Mouse (Mus musculus) heart, postnatal 0 days (tissue): Measurements from ENCODE around the gene Rabl3. TPM values are rescaled to one million over a fixed set of nuclear protein-coding genes. Genes with fewer than 3 reads are reported as not detected.

Source experiments
- ATAC-seq: fragments of 200-750 bp; cut with Nextera tagmentation; 2 replicates; pipeline ENCODE4 v1.8.0; 2017; ENCODE audit warnings: low read depth, moderate number of reproducible peaks, moderate library complexity; ENCODE audit not compliant: insufficient read depth
- DNase-seq: peaks from one replicate; pipeline ENCODE4 v3.0.0-alpha.2; 2016; ENCODE audit warnings: low spot score
- H3K27ac ChIP-seq: fragments of 300-500 bp; sonication (generic); 2 replicates; pipeline ENCODE4 v1.5.1; 2014; ENCODE audit warnings: low read depth, mild to moderate bottlenecking
- H3K27me3 ChIP-seq: fragments of 300-500 bp; sonication (generic); 2 replicates; pipeline ENCODE4 v1.6.1; 2014; ENCODE audit warnings: low read length, mixed read lengths; ENCODE audit not compliant: control insufficient read depth, insufficient read depth
- H3K36me3 ChIP-seq: fragments of 300-500 bp; sonication (generic); replicated peaks from 2 replicates; pipeline ENCODE4 v1.6.1; 2014; ENCODE audit warnings: low read length, mixed read lengths; ENCODE audit not compliant: control insufficient read depth, insufficient read depth
- H3K4me1 ChIP-seq: fragments of 300-500 bp; sonication (generic); 2 replicates; pipeline ENCODE4 v1.6.1; 2014; ENCODE audit warnings: antibody characterized with exemption; ENCODE audit not compliant: control insufficient read depth, insufficient read depth
- H3K4me2 ChIP-seq: fragments of 300-500 bp; sonication (generic); 2 replicates; pipeline ENCODE4 v1.6.1; 2014; ENCODE audit warnings: low read depth, mild to moderate bottlenecking, low read length, moderate library complexity
- H3K4me3 ChIP-seq: fragments of 300-500 bp; sonication (generic); 2 replicates; pipeline ENCODE4 v1.5.1; 2014; ENCODE audit warnings: low read depth, low read length
- H3K9ac ChIP-seq: fragments of 300-500 bp; sonication (generic); replicated peaks from 2 replicates; pipeline ENCODE4 v1.6.1; 2014; ENCODE audit warnings: low read depth, low read length, mixed read lengths
- H3K9me3 ChIP-seq: fragments of 300-500 bp; sonication (generic); replicated peaks from 2 replicates; pipeline ENCODE4 v1.6.1; 2016; ENCODE audit warnings: low read length; ENCODE audit not compliant: control insufficient read depth
- CTCF ChIP-seq: IDR thresholded peaks from 2 replicates; pipeline ENCODE4 v1.5.1; 2016; ENCODE audit warnings: antibody characterized with exemption, control low read depth, low read depth
- EP300 ChIP-seq: IDR thresholded peaks from 2 replicates; pipeline ENCODE4 v1.6.1; 2016; ENCODE audit warnings: antibody characterized with exemption, low read depth
- WGBS: fragments of 180-500 bp; shearing (Covaris S2); extraction: QIAGEN DNeasy Blood & Tissue Kit; methylation state at CpG from one replicate; pipeline ENCODE4 v1.1.7; 2014; 5-methylcytosine and 5-hydroxymethylcytosine counted together
- polyA plus RNA-seq: library from polyadenylated mRNA; unstranded; fragments of >200 nt; fragmentation: Nextera tagmentation; extraction: Ambion mirVana; gene quantifications from 2 replicates; pipeline ENCODE4 v1.2.1, GENCODE M21; 2015
- total RNA-seq: library from RNA; depleted of rRNA; stranded (reverse); fragments of >200 nt; gene quantifications from 2 replicates; pipeline ENCODE4 v1.2.3, GENCODE M21; 2014; ENCODE audit warnings: low replicate concordance

The Rabl3 gene
- total and polyA plus RNA-seq, 2 experiments from 2014 or later: 4.9 to 18.5 TPM

GRCm38 (mm10) chr16:37579591-37579990, 39.9 kb downstream of the Rabl3 start:
- 74% methylated on average over 1 of the region's 1 CpGs for WGBS
- no peaks in the 10 kb centered on the region for H3K9me3 ChIP-seq
- H3K4me1 ChIP-seq: 0 out of 2 replicates have a peak, but pooled peaks cover 4% of the 10 kb centered on the region
- H3K36me3 ChIP-seq: no peaks in the 10 kb centered on the region
- no peak overlapping the region for H3K4me2 ChIP-seq
- H3K9ac ChIP-seq: no peak overlapping the region
- no peaks in the 10 kb centered on the region for H3K27me3 ChIP-seq
- no peak overlapping the region for H3K27ac ChIP-seq
- DNase-seq (no peak), ATAC-seq (no peak)
- no peak for TF ChIP-seq EP300
- TF ChIP-seq CTCF: no peak
- H3K4me3 ChIP-seq: no peak overlapping the region

GRCm38 (mm10) chr16:37579994-37580393, 40.3 kb downstream of the Rabl3 start, which contains the start of gene Hgd:
TSS of gene Hgd (plus strand) at chr16:37580153.
- TF ChIP-seq CTCF: no peak
- WGBS: 58% methylated on average over 4 of the region's 4 CpGs
- Histone ChIP-seq H3K4me2 (no peak within 1 kb of the TSS), H3K4me3 (no peak within 1 kb of the TSS), H3K9ac (no peak within 1 kb of the TSS), H3K9me3 (no peaks in the 10 kb centered on the region), H3K27me3 (no peaks in the 10 kb centered on the region), H3K27ac (no peak within 1 kb of the TSS), H3K36me3 (no peaks in the 10 kb centered on the region), H3K4me1 (0 out of 2 replicates have a peak, but pooled peaks cover 4% of the 10 kb centered on the region)
- ATAC-seq (no peak), DNase-seq (no peak)

- no peaks in the 10 kb centered on the region for H3K36me3 ChIP-seq
Observed at GRCm38 (mm10) chr16:37580651-37581050, 41.0 kb downstream of the Rabl3 start.

GRCm38 (mm10) chr16:37581901-37582300, 42.2 kb downstream of the Rabl3 start:
- 0 out of 2 replicates have a peak, but pooled peaks cover 4% of the 10 kb centered on the region for H3K4me1 ChIP-seq
- no peak overlapping the region for H3K4me3 ChIP-seq
- no peak overlapping the region for H3K27ac ChIP-seq
- ATAC-seq: no peak
- no peak overlapping the region for H3K4me2 ChIP-seq
- no peaks in the 10 kb centered on the region for H3K27me3 ChIP-seq
- no peak for DNase-seq
- TF ChIP-seq CTCF (no peak), EP300 (no peak)
- H3K36me3 ChIP-seq: no peaks in the 10 kb centered on the region
- 79% methylated on average over 3 of the region's 3 CpGs for WGBS
- no peak overlapping the region for H3K9ac ChIP-seq
- no peaks in the 10 kb centered on the region for H3K9me3 ChIP-seq

More at GRCm38 (mm10) chr16:37580651-37581050, 41.0 kb downstream of the Rabl3 start:
- H3K4me1 ChIP-seq: 0 out of 2 replicates have a peak, but pooled peaks cover 4% of the 10 kb centered on the region
- DNase-seq (no peak), ATAC-seq (no peak)
- H3K4me3 ChIP-seq: no peak overlapping the region
- whole genome bisulfite sequencing: 71% methylated on average over 4 of the region's 4 CpGs
- TF ChIP-seq EP300 (no peak), CTCF (no peak)
- no peak overlapping the region for H3K9ac ChIP-seq
- H3K27me3 ChIP-seq: no peaks in the 10 kb centered on the region
- H3K27ac ChIP-seq: no peak overlapping the region
- H3K9me3 ChIP-seq: no peaks in the 10 kb centered on the region
- no peak overlapping the region for H3K4me2 ChIP-seq

DNA sequence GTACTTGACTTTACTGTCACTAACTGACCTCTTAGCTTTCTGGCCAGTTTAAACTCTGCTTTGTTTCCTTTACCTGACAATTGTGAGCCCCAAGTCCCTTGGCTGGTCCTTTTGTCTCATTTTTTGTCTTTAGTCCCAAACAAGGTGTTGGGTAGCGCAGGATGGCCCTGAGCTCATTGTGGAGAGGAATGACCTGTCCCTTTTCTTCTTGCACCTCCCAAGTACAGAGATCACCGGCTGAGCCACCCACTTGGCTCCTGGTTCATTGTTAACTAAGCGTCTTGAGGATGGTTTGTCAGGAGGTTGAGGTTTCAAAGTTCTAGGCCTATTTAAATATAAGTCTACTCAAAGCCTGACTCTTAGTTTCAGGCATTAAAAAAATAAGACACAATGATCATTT, 43.6 kb downstream of the Rabl3 start:
- Histone ChIP-seq H3K9ac (no peak overlapping the region), H3K4me3 (no peak overlapping the region), H3K9me3 (no peaks in the 10 kb centered on the region), H3K27me3 (no peaks in the 10 kb centered on the region), H3K36me3 (no peaks in the 10 kb centered on the region), H3K4me2 (no peak overlapping the region), H3K4me1 (0 out of 2 replicates have a peak, but pooled peaks cover 4% of the 10 kb centered on the region), H3K27ac (no peak overlapping the region)
- WGBS: 96% methylated on average over 3 of the region's 3 CpGs
- no peak for DNase-seq
- no peak for TF ChIP-seq EP300
- no peak for TF ChIP-seq CTCF
- no peak for ATAC-seq

- ATAC-seq: no peak
- 0 out of 2 replicates have a peak overlapping the region, but pooled peaks have one; percentile 28 for H3K27ac ChIP-seq
- no peaks in the 10 kb centered on the region for H3K9me3 ChIP-seq
- H3K4me3 ChIP-seq: peak overlapping the region; percentile 39; the same call in 1 of the 2 replicates
- H3K9ac ChIP-seq: no peak overlapping the region
- no peaks in the 10 kb centered on the region for H3K36me3 ChIP-seq
- H3K4me2 ChIP-seq: peak overlapping the region; percentile 60
- no peaks in the 10 kb centered on the region for H3K27me3 ChIP-seq
- DNase-seq: no peak
- 0 out of 2 replicates have a peak, but pooled peaks cover 4% of the 10 kb centered on the region for H3K4me1 ChIP-seq
- TF ChIP-seq EP300 (no peak), CTCF (no peak)
- WGBS: 42% methylated on average over 6 of the region's 6 CpGs
Observed at GRCm38 (mm10) chr16:37583801-37584200, 44.1 kb downstream of the Rabl3 start.
